In the genomic region with DNA sequence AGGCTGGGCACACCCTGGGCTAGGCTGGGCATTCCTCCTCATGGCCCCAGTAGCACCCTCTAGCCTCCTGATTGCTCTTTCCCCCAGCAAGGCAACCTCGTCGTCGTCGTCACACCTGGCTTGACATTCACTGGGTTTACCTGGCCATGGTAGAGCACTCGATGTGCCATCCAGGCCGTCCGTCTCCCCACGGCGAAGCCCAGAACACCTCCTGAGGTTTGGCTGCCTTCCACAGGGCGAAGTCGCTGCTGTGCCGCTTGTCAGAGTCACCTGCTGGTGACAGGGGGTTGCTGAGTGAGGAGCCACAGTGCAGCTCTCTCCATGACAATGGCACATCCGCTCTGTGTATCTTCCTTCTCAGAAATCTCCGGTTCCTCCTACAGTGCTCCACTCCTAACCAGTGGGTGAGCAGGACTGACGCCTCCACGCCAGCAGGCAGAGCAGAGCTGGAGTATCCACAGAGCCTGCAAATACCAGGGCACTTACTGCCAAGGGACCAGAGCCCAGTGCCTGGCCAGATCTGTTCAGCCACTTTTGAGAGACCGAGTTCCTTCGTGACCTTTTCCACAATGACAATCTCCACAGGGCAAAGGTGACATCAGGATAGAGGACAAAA, we compare ENCODE assay signal across 19 mouse cellular contexts. TPM values are rescaled to one million over a fixed set of nuclear protein-coding genes. Genes with fewer than 3 reads are reported as not detected.
DNase-seq lines count a peak whose midpoint lies in the region; ATAC-seq and TF ChIP-seq lines count a peak whose summit lies in the region.
"Had no signal": no experiment of that assay in that cellular context is flagged by ENCODE, and none has a peak within 500 bp of the region (broad histone marks: within the 10 kb centered on the region; RNA-seq: fewer than 3 reads in every experiment).

No protein-coding gene starts in this region.

- peak; percentile 14; the same call in 1 of the 2 replicates for ATAC-seq in megakaryocyte-erythroid progenitor cell, adult 5-6 weeks (replicated peaks; ENCODE audit: low FRiP score, low TSS enrichment, poor library complexity, severe bottlenecking)
- ATAC-seq: CD4-positive, CD25-positive, alpha-beta regulatory T cell, adult 4 months; forebrain, embryonic 14.5 days had no signal

- no peak for TF ChIP-seq POLR2A in kidney, adult 2 months (IDR thresholded peaks at IDR 0.05; ENCODE audit: low read depth, low read length)

- H3K4me1 ChIP-seq in kidney, adult 2 months (ENCODE audit: control insufficient read depth, insufficient read depth, low read length): no peaks in the 10 kb centered on the region
- no peaks in the 10 kb centered on the region for H3K4me1 ChIP-seq in brown adipose tissue, adult 24 weeks (ENCODE audit: control insufficient read depth, insufficient read depth, insufficient read length, low read length)
- H3K4me1 ChIP-seq: hindbrain, embryonic 15.5 days had no signal

- H3K27me3 ChIP-seq in kidney, adult 2 months (replicated peaks; ENCODE audit: control insufficient read depth, insufficient read depth, low read length): no peaks in the 10 kb centered on the region
- H3K27me3 ChIP-seq: hindbrain, embryonic 15.5 days had no signal

- H3K27ac ChIP-seq in kidney, adult 2 months (ENCODE audit: insufficient read depth, low read depth, low read length): no peak overlapping the region
- peak overlapping the region; percentile 49 for H3K27ac ChIP-seq in brown adipose tissue, adult 24 weeks (replicated peaks; ENCODE audit: low read depth, low read length)
- H3K27ac ChIP-seq: heart, embryonic 10.5 days; hindbrain, embryonic 15.5 days; left cerebral cortex, adult 2 months; macrophage had no signal

- WGBS in kidney, adult 2 months: 71% methylated on average over 18 of the region's 18 CpGs

- no peak for TF ChIP-seq CTCF in kidney, adult 2 months (conservative IDR thresholded peaks at IDR 0.05; ENCODE audit: insufficient read depth, insufficient read length, low read depth, low read length)

- H3K4me3 ChIP-seq in kidney, adult 2 months (ENCODE audit: insufficient read depth, low read depth, low read length): no peak overlapping the region
- H3K4me3 ChIP-seq in brown adipose tissue, adult 24 weeks (ENCODE audit: insufficient read depth, low read depth, low read length): no peak overlapping the region
- H3K4me3 ChIP-seq: heart, embryonic 10.5 days; hindbrain, embryonic 15.5 days; left cerebral cortex, adult 2 months had no signal

- H3K36me3 ChIP-seq in kidney, adult 2 months (ENCODE audit: control insufficient read depth, insufficient read depth, low read length): no peaks in the 10 kb centered on the region

- DNase-seq in kidney, adult 2 months: peak; percentile 43
- no peak for DNase-seq in kidney, postnatal 14 days
- DNase-seq in right cerebral cortex, adult 2 months (ENCODE audit: low spot score in 2 of 2): peak; percentile 36 to 41
- DNase-seq in right cerebral cortex, postnatal 10 days (ENCODE audit: low spot score in 2 of 2): no peak
- no peak for DNase-seq in spleen, postnatal 36 days (ENCODE audit: low spot score in 2 of 2)
- DNase-seq: cerebellum, postnatal 10 days; embryo, embryonic 11 days; heart, postnatal 14 days; kidney, adult 9 months; lung, adult 2 months; midbrain, embryonic 14.5 days had no signal

RNA-seq across cellular contexts. Expression of a gene that starts 20.3 kb away (rescaled TPM):
- 50.7 and 56.6 TPM in 2 replicates for polyA plus RNA-seq in kidney, adult 2 months (2012; rRNA removed)
- polyA plus RNA-seq in brown adipose tissue, adult 24 weeks (2012; ENCODE audit: insufficient read depth, insufficient read length, missing spikeins): 43.7 and 44.1 TPM in 2 replicates
- total RNA-seq in megakaryocyte-erythroid progenitor cell, adult 5-6 weeks (2014; fragmentation: Nextera tagmentation): 41.0 and 77.9 TPM in 2 replicates
- 38.7 and 41.7 TPM in 2 replicates for total RNA-seq in megakaryocyte-erythroid progenitor cell, adult 5-6 weeks (2017)

RNA-seq across cellular contexts. Expression of a gene that starts 25.1 kb away (rescaled TPM):
- 12.0 and 16.3 TPM in 2 replicates for polyA plus RNA-seq in kidney, adult 2 months (2012; rRNA removed)
- 13.9 and 17.2 TPM in 2 replicates for polyA plus RNA-seq in brown adipose tissue, adult 24 weeks (2012; ENCODE audit: insufficient read depth, insufficient read length, missing spikeins)
- 27.3 and 32.6 TPM in 2 replicates for total RNA-seq in megakaryocyte-erythroid progenitor cell, adult 5-6 weeks (2014; fragmentation: Nextera tagmentation)
- 48.1 and 71.3 TPM in 2 replicates for total RNA-seq in megakaryocyte-erythroid progenitor cell, adult 5-6 weeks (2017)

RNA-seq across cellular contexts. Expression of a gene that starts 33.0 kb away (rescaled TPM):
- 111 and 118 TPM in 2 replicates for polyA plus RNA-seq in kidney, adult 2 months (2012; rRNA removed)
- 65.0 and 69.8 TPM in 2 replicates for polyA plus RNA-seq in brown adipose tissue, adult 24 weeks (2012; ENCODE audit: insufficient read depth, insufficient read length, missing spikeins)
- 27.5 and 63.2 TPM in 2 replicates for total RNA-seq in megakaryocyte-erythroid progenitor cell, adult 5-6 weeks (2014; fragmentation: Nextera tagmentation)
- 35.5 and 46.5 TPM in 2 replicates for total RNA-seq in megakaryocyte-erythroid progenitor cell, adult 5-6 weeks (2017)

RNA-seq across cellular contexts. Expression of a gene that starts 51.8 kb away (rescaled TPM):
- polyA plus RNA-seq in kidney, adult 2 months (2012; rRNA removed): 74.5 and 76.5 TPM in 2 replicates
- polyA plus RNA-seq in brown adipose tissue, adult 24 weeks (2012; ENCODE audit: insufficient read depth, insufficient read length, missing spikeins): 1.6 and 3.2 TPM in 2 replicates
- total RNA-seq in megakaryocyte-erythroid progenitor cell, adult 5-6 weeks (2014; fragmentation: Nextera tagmentation): 0.35 TPM in 1 of 2 replicates, not detected in the other
- not detected in 2 replicates for total RNA-seq in megakaryocyte-erythroid progenitor cell, adult 5-6 weeks (2017)

Comparison
In these comparisons a context has a peak if more than half of its experiments do, and no peak if none do; other contexts are left out.
1. DNase-seq: peak in kidney, adult 2 months (single experiment) and right cerebral cortex, adult 2 months (2 of 2); none in kidney, postnatal 14 days (single experiment), right cerebral cortex, postnatal 10 days (0 of 2) and spleen, postnatal 36 days (0 of 2).